Mouse (Mus musculus): Measurements from ENCODE around the gene Ptcra. TPM values are rescaled to one million over a fixed set of nuclear protein-coding genes. Genes with fewer than 3 reads are reported as not detected.

The Ptcra gene
- total and polyA plus RNA-seq, 2 experiments from 2014 or later: 0.20 TPM; not detected in 1

DNA sequence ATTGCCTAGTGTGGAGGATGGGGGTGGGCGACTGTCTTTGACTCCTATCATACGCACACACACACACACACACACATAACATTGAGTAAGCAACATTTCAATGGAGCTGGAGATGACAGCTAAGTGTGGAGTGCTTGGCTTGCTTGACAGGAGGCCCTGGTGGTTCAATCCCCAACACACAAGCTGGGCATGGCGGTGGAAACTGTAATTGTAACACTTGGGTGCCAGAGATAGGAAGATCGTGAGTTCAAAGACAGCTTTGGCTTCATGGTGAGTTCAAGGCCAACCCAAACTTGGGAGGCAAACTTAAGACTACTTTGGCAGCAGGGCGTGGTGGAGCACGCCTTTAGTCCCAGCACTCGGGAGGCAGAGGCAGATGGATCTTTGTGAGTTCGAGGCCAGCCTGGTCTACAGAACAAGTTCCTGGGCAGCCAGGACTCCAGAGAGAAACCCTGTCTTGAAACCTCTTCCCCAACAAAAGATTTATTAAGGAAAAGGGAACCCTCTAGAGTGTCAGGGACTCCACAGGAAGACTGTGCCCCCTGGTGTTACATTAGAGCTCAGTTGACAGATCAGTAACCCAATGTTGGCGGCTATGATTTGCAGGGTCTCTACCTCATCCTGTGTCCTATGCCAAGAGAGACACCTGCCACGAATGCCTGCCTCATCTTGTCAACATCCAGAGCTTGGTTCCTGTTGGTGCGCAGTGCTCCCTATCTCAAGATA, 48.6 kb downstream of the Ptcra start:
- H3K4me1 ChIP-seq (ENCODE audit: insufficient read depth, low read length): peaks cover 7% of the 10 kb centered on the region
- no peak overlapping the region for H3K9ac ChIP-seq (replicated peaks; ENCODE audit: low read length, poor library complexity, severe bottlenecking)
- no peak overlapping the region for H3K27ac ChIP-seq (ENCODE audit: low read depth, low read length)
- no peak for ATAC-seq (ENCODE audit: low FRiP score)
- H3K9me3 ChIP-seq (ENCODE audit: low read length): no peaks in the 10 kb centered on the region
- no peaks in the 10 kb centered on the region for H3K27me3 ChIP-seq (ENCODE audit: insufficient read depth, low read length)
- peaks cover 23% of the 10 kb centered on the region for H3K36me3 ChIP-seq (ENCODE audit: insufficient read depth, low read length)
- no peak overlapping the region for H3K4me2 ChIP-seq (ENCODE audit: low read depth, low read length, poor library complexity, severe bottlenecking)
- H3K4me3 ChIP-seq (ENCODE audit: low read depth, low read length): no peak overlapping the region
- TF ChIP-seq CTCF (IDR thresholded peaks at IDR 0.05): no peak
- WGBS: 95% methylated on average over 11 of the region's 11 CpGs
- DNase-seq (ENCODE audit: low spot score): no peak

DNA sequence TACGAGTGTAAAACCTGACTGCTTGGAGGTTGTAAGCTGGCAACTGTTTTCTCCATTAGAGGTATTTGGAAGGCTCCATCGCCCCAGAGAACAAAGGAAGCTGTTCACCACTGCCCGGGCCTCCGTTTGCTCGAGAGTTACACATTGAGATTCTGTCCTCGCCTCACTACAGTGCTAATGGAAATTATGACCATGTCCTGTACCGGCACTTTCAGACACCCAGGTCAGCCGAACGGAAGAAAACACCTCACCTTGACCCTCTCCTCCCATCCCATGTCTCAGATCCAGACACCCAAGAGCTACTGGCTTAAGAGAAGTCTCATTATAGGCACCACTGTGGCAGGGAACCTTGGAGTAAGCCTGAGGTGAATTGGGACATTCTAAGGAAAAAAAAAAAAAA, 49.7 kb downstream of the Ptcra start:
- TF ChIP-seq CTCF (IDR thresholded peaks at IDR 0.05): no peak
- Histone ChIP-seq H3K4me1 (ENCODE audit: insufficient read depth, low read length) (peaks cover 7% of the 10 kb centered on the region), H3K27me3 (ENCODE audit: insufficient read depth, low read length) (no peaks in the 10 kb centered on the region), H3K9ac (replicated peaks; ENCODE audit: low read length, poor library complexity, severe bottlenecking) (no peak overlapping the region), H3K4me3 (ENCODE audit: low read depth, low read length) (no peak overlapping the region), H3K36me3 (ENCODE audit: insufficient read depth, low read length) (peaks cover 23% of the 10 kb centered on the region), H3K27ac (ENCODE audit: low read depth, low read length) (no peak overlapping the region), H3K4me2 (ENCODE audit: low read depth, low read length, poor library complexity, severe bottlenecking) (no peak overlapping the region), H3K9me3 (ENCODE audit: low read length) (no peaks in the 10 kb centered on the region)
- no peak for DNase-seq (ENCODE audit: low spot score)
- 89% methylated on average over 9 of the region's 9 CpGs for WGBS
- no peak for ATAC-seq (ENCODE audit: low FRiP score)

DNA sequence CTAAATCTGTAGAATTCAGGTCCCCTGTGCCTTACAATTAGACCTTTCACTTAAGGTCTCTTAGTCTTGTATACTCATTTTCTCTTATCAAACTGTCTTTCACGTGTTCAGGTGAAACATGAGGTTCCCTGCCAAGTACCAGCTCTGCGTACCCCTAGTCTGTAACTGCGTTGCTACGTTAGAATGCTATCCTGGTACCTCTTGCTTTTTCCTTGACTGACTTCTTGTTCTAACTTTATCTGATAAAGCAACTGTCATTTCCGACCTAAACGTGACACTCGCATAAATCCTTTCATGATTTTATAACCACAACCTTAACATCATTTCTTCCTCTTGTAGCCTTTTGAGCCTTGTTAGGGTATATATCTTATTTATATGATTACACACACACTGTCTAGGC, 51.1 kb downstream of the Ptcra start:
- peaks cover 23% of the 10 kb centered on the region for H3K36me3 ChIP-seq (ENCODE audit: insufficient read depth, low read length)

DNA sequence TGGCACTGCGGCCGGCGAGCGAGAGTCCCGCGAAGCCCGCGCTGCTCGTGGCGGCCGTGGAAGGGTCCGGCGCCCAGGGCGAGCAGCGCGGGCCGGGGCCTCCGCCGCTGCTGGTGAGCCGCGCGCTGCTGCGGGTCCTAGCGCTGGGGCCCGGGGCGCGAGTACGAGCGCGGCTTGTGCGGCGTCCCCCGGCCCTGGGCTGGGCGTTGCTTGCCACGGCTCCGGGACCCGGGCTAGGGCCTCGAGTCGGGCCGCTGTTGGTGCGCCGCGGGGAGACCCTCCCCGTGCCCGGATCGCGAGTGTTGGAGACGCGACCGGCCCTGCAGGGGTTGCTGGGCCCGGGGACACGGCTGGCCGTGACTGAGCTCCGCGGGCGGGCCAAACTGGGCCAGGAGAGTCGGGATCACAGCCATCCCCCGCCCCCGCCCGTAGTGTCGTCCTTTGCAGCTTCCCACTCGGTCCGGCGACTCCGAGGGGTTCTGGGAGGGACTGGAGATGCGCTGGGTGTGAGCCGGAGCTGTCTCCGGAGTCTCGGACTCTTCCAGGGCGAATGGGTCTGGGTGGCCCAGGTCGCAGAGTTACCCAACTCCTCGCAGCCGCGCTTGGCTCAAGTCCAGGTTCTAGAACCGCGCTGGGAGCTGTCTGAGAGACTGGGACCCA, 51.8 kb downstream of the Ptcra start:
- Histone ChIP-seq H3K36me3 (ENCODE audit: insufficient read depth, low read length) (peaks cover 21% of the 10 kb centered on the region), H3K27ac (ENCODE audit: low read depth, low read length) (peak overlapping the region; percentile 77), H3K4me1 (ENCODE audit: insufficient read depth, low read length) (peaks cover 7% of the 10 kb centered on the region), H3K4me2 (ENCODE audit: low read depth, low read length, poor library complexity, severe bottlenecking) (peak overlapping the region; percentile 100), H3K27me3 (ENCODE audit: insufficient read depth, low read length) (no peaks in the 10 kb centered on the region), H3K4me3 (ENCODE audit: low read depth, low read length) (peak overlapping the region; percentile 97), H3K9me3 (ENCODE audit: low read length) (no peaks in the 10 kb centered on the region), H3K9ac (replicated peaks; ENCODE audit: low read length, poor library complexity, severe bottlenecking) (peak overlapping the region; percentile 89)
- DNase-seq (ENCODE audit: low spot score): no peak
- under 1% methylated on average over 66 of the region's 76 CpGs for WGBS
- ATAC-seq (ENCODE audit: low FRiP score): peak; percentile 50
- TF ChIP-seq CTCF (IDR thresholded peaks at IDR 0.05): no peak

More for the DNA sequence above, 51.1 kb downstream of the Ptcra start:
- H3K4me1 ChIP-seq (ENCODE audit: insufficient read depth, low read length): peaks cover 7% of the 10 kb centered on the region
- no peak for DNase-seq (ENCODE audit: low spot score)
- no peaks in the 10 kb centered on the region for H3K9me3 ChIP-seq (ENCODE audit: low read length)
- H3K4me2 ChIP-seq (ENCODE audit: low read depth, low read length, poor library complexity, severe bottlenecking): peak overlapping the region; percentile 100
- peak overlapping the region; percentile 97 for H3K4me3 ChIP-seq (ENCODE audit: low read depth, low read length)
- 76% methylated on average over 7 of the region's 7 CpGs for WGBS
- no peak overlapping the region for H3K27ac ChIP-seq (ENCODE audit: low read depth, low read length)
- TF ChIP-seq CTCF (IDR thresholded peaks at IDR 0.05): no peak
- peak overlapping the region; percentile 89 for H3K9ac ChIP-seq (replicated peaks; ENCODE audit: low read length, poor library complexity, severe bottlenecking)
- ATAC-seq (ENCODE audit: low FRiP score): no peak
- H3K27me3 ChIP-seq (ENCODE audit: insufficient read depth, low read length): no peaks in the 10 kb centered on the region

- Histone ChIP-seq H3K9ac (replicated peaks; ENCODE audit: low read length, poor library complexity, severe bottlenecking) (peak within 1 kb of the TSS; percentile 89), H3K27ac (ENCODE audit: low read depth, low read length) (peak within 1 kb of the TSS; percentile 77), H3K9me3 (ENCODE audit: low read length) (no peaks in the 10 kb centered on the region), H3K4me2 (ENCODE audit: low read depth, low read length, poor library complexity, severe bottlenecking) (peak within 1 kb of the TSS; percentile 100), H3K36me3 (ENCODE audit: insufficient read depth, low read length) (peaks cover 16% of the 10 kb centered on the region), H3K27me3 (ENCODE audit: insufficient read depth, low read length) (no peaks in the 10 kb centered on the region), H3K4me1 (ENCODE audit: insufficient read depth, low read length) (peaks cover 9% of the 10 kb centered on the region), H3K4me3 (ENCODE audit: low read depth, low read length) (peak within 1 kb of the TSS; percentile 97)
- DNase-seq (ENCODE audit: low spot score): peak; percentile 96
- peak; percentile 42 for TF ChIP-seq CTCF (IDR thresholded peaks at IDR 0.05)
- 7% methylated on average over 35 of the region's 36 CpGs for WGBS
- peak; percentile 92 for ATAC-seq (ENCODE audit: low FRiP score)
Measured at GRCm38 (mm10) chr17:46710959-46711597, 52.4 kb downstream of the Ptcra start, which contains the start of gene Pex6. Gene Pex6, plus strand, starts transcription at chr17:46711463.
